Mouse (Mus musculus): Measurements from ENCODE around the gene Aldh6a1.

- TF ChIP-seq CTCF (IDR thresholded peaks at IDR 0.05; ENCODE audit: control insufficient read depth, insufficient read depth, insufficient read length), result no peak
- TF ChIP-seq MAX (IDR thresholded peaks at IDR 0.05), result no peak
- TF ChIP-seq USF1 (IDR thresholded peaks at IDR 0.05; ENCODE audit: low read depth), result no peak
- no peak for TF ChIP-seq MYOG (IDR thresholded peaks at IDR 0.05; ENCODE audit: control insufficient read depth, extremely low read depth, insufficient read length)
These were observed 53.1 kb downstream of the Aldh6a1 start for GRCm38 (mm10) chr12:84397685-84398084.

Data from C2C12 (cell line).